Mouse (Mus musculus) hindbrain, embryonic 16.5 days (tissue): ENCODE measurements around the gene Ckap4. TPM values are rescaled to one million over a fixed set of nuclear protein-coding genes. Genes with fewer than 3 reads are reported as not detected.

ENCODE experiments used
- ATAC-seq: fragments of 200-750 bp; cut with Nextera tagmentation; 2 replicates; pipeline ENCODE4 v1.8.0; 2017; ENCODE audit warnings: moderate TSS enrichment, moderate library complexity
- H3K27ac ChIP-seq: fragments of 300-500 bp; sonication (generic); 2 replicates; pipeline ENCODE4 v1.5.1; 2014; ENCODE audit warnings: low read depth, mild to moderate bottlenecking, control low read depth, low read length, moderate library complexity
- H3K27me3 ChIP-seq: fragments of 300-500 bp; sonication (generic); replicated peaks from 2 replicates; pipeline ENCODE4 v1.6.1; 2014; ENCODE audit warnings: low read length; ENCODE audit not compliant: control insufficient read depth, insufficient read depth
- H3K36me3 ChIP-seq: fragments of 300-500 bp; sonication (generic); 2 replicates; pipeline ENCODE4 v1.6.1; 2014; ENCODE audit warnings: mild to moderate bottlenecking, low read length, moderate library complexity, mixed read lengths; ENCODE audit not compliant: control insufficient read depth, insufficient read depth
- H3K4me1 ChIP-seq: fragments of 300-500 bp; sonication (generic); 2 replicates; pipeline ENCODE4 v1.6.1; 2014; ENCODE audit warnings: low read depth, low read length; ENCODE audit not compliant: control insufficient read depth, insufficient read depth
- H3K4me2 ChIP-seq: fragments of 300-500 bp; sonication (generic); 2 replicates; pipeline ENCODE4 v1.6.1; 2014; ENCODE audit warnings: mild to moderate bottlenecking, low read length, control low read depth, moderate library complexity
- H3K4me3 ChIP-seq: fragments of 300-500 bp; sonication (generic); 2 replicates; pipeline ENCODE4 v1.5.1; 2014; ENCODE audit warnings: mild to moderate bottlenecking, low read length, control low read depth, moderate library complexity
- H3K9ac ChIP-seq: fragments of 300-500 bp; sonication (generic); 2 replicates; pipeline ENCODE4 v1.6.1; 2014; ENCODE audit warnings: low read depth, mild to moderate bottlenecking, control low read depth, low read length, moderate library complexity
- H3K9me3 ChIP-seq: fragments of 300-500 bp; sonication (generic); 2 replicates; pipeline ENCODE4 v1.6.1; 2014; ENCODE audit warnings: mild to moderate bottlenecking, low read length, moderate library complexity; ENCODE audit not compliant: control insufficient read depth
- WGBS: fragments of 180-500 bp; shearing (Covaris S2); extraction: QIAGEN DNeasy Blood & Tissue Kit; methylation state at CpG from one replicate; pipeline ENCODE4 v1.1.7; 2014; 5-methylcytosine and 5-hydroxymethylcytosine counted together
- polyA plus RNA-seq: library from polyadenylated mRNA; unstranded; fragments of >200 nt; fragmentation: Nextera tagmentation; extraction: Ambion mirVana; gene quantifications from 2 replicates; pipeline ENCODE4 v1.2.1, GENCODE M21; 2015

Gene Ckap4
- polyA plus RNA-seq, 1 experiment from 2014 or later, result 24.2 TPM

DNA sequence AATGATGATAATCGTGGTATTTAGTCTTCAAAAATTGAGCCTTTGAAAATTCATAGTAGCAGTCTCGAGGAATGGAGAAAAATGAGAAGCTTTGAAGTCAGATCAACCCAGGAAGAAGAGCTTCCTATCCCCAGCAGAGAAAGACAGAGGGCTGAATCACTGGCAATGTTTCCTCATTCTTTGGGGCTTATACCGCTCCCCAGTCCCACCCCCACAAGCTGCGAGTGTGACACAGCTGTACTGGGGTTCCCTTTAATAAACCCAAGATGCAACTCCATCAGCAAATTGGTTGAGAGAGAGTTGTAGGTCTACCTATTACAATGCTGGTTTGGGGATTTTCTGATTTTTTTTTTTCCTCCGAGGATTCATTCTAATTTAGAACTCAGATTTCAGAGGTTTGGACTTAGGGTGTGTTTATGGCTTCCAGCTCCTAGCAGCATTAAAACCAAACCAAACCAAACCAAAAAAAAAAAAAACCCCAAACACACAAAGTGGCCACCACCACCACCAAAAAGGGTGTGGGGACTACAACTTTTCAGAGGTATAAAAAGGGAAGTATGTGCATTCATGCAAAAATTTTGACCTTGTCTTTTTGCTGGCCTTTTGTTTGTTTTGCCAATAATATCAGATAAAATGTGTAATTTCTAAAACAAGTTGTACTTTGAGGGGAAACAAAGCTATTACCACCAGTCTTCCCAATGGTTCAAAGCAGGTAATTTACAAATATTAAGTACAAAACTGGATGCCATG, 40.0 kb upstream of the Ckap4 start:
- H3K4me1 ChIP-seq, result peaks cover 8% of the 10 kb centered on the region
- no peak for ATAC-seq

DNA sequence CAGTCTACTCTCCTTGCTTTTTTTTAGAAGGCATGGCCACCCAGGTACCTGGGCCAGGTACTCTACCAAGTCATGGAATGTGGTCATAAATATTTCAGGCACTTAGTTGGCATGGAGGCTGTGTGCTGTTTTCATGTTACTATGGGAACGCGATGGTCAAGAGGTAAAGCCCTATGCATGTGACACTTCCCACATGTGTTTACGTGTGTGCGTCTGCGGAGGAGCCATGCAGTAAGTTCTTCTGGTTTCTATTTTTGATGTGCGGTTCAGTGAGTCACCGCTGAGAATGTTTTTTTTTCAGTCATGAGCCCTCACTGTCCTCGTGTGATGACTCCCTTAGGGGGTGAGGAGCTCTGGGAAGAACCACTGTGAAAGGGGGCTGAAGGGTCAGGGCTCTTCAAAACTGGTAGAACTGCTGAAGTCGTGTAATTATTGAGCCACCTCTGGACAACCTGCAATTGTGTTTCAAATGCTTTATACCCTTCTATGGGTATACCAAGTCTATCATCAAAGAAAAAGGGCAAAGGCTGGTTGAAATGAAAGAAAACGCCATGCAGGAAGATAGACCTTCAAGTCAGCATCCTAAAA, 37.3 kb upstream of the Ckap4 start:
- no peaks in the 10 kb centered on the region for H3K27me3 ChIP-seq
- H3K27ac ChIP-seq, result no peak overlapping the region
- H3K4me3 ChIP-seq, result no peak overlapping the region
- no peak overlapping the region for H3K4me2 ChIP-seq
- no peaks in the 10 kb centered on the region for H3K4me1 ChIP-seq
- ATAC-seq, result no peak
- H3K9ac ChIP-seq, result no peak overlapping the region
- no peaks in the 10 kb centered on the region for H3K36me3 ChIP-seq
- 90% methylated on average over 10 of the region's 10 CpGs for WGBS
- no peaks in the 10 kb centered on the region for H3K9me3 ChIP-seq

More for the DNA sequence above, 40.0 kb upstream of the Ckap4 start:
- Histone ChIP-seq H3K9me3 (no peaks in the 10 kb centered on the region), H3K9ac (no peak overlapping the region), H3K4me3 (no peak overlapping the region), H3K36me3 (no peaks in the 10 kb centered on the region), H3K4me2 (no peak overlapping the region), H3K27me3 (no peaks in the 10 kb centered on the region), H3K27ac (no peak overlapping the region)
- WGBS, result 76% methylated on average over 5 of the region's 5 CpGs

DNA sequence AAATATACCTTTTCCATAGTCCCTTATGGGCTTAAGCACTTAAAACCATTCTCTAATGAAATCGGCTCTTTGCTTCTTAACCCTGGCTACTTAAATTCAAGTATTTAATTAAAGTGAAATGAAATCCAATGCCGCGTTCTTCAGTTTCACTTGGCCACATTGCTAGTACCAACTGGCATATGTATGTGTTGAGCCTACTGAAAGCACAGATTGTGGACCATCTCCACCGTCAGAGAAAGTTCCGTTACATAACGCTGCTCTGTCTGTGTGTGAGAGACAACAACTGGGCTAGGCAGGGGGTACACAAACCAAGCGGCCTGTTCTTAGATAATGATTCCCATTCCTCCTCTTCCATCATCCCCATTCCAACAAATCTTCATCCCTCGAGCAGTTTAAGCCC, 30.6 kb upstream of the Ckap4 start:
- H3K4me3 ChIP-seq, result no peak overlapping the region
- H3K36me3 ChIP-seq, result no peaks in the 10 kb centered on the region
- no peaks in the 10 kb centered on the region for H3K27me3 ChIP-seq
- H3K4me1 ChIP-seq, result no peaks in the 10 kb centered on the region
- H3K9me3 ChIP-seq, result no peaks in the 10 kb centered on the region
- no peak for ATAC-seq
- WGBS, result 83% methylated on average over 8 of the region's 8 CpGs
- H3K4me2 ChIP-seq, result no peak overlapping the region
- H3K27ac ChIP-seq, result no peak overlapping the region
- H3K9ac ChIP-seq, result no peak overlapping the region

DNA sequence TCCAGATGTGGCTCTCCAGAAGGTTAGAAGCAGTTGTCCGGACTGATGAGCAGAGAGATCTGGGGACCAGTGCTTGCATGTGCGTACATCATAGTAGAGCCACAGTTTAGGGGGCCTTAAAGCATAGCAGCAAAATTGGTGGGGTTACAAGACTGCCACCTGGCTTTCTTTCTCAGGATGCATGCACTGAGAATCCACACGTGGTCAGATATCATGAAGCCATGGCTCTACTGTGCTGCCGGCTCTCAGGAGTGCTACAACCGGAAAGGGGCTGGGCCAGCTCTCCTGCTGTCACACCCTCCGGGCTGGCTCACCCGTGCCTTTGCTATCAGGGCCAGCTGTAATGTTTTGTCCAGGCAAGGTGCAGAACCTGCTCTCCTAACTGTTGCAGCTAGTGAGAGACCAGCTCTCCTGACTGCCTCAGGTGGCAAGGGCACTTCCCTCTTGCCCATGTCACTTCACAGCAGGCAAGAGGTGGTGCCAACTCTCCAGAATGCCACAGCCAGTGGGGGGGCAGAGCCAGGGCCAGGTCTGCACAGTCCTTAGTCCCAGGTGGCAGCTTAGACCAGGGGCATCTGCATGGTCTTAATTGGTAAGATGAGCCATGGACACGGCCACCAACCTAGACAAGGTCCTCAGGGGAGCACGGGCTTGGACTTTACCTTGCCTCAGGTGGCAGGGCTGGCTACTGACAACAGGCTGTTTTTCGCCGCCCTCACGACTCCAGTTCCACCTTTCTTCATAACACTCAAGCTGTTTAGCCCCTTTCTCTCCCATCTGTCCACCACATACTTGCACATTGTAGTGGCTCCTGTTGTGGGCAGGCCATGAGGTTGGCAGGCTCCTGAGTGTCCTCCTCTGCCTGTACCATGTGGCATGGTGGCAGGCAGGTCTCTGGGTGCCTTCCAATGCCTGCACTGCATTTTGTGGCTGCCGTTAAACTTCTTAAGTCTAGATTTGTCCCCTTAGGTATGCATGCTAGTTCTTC, 29.0 kb upstream of the Ckap4 start:
- no peak for ATAC-seq
- 70% methylated on average over 13 of the region's 13 CpGs for WGBS
- H3K27ac ChIP-seq, result no peak overlapping the region
- no peak overlapping the region for H3K4me2 ChIP-seq
- no peaks in the 10 kb centered on the region; the same call in none of the 2 replicates for H3K9me3 ChIP-seq
- no peak overlapping the region for H3K9ac ChIP-seq
- no peaks in the 10 kb centered on the region for H3K4me1 ChIP-seq
- H3K36me3 ChIP-seq, result no peaks in the 10 kb centered on the region
- H3K4me3 ChIP-seq, result no peak overlapping the region
- H3K27me3 ChIP-seq, result no peaks in the 10 kb centered on the region

DNA sequence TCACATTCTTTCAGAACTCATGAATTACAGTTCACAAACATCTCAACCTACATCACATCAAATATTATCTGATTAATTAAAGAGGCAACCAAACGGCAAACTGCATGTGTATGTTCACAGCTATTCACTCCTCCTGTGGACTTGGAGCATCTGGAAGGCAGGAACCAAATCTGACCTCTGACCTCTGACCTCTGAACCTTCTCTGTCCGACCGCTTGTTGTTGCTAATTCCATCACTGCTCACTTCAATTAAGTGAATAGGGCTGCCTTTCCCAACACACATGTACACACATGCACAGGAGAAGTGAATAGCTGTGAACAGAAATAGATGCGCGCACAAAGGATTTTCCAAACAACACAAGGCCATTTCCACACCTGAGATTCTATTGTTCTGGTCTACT, 28.3 kb upstream of the Ckap4 start:
- H3K36me3 ChIP-seq, result no peaks in the 10 kb centered on the region
- no peak overlapping the region for H3K4me2 ChIP-seq
- no peaks in the 10 kb centered on the region; the same call in none of the 2 replicates for H3K9me3 ChIP-seq
- ATAC-seq, result no peak
- H3K4me1 ChIP-seq, result no peaks in the 10 kb centered on the region
- no peaks in the 10 kb centered on the region for H3K27me3 ChIP-seq
- WGBS, result 70% methylated on average over 5 of the region's 5 CpGs
- H3K4me3 ChIP-seq, result no peak overlapping the region
- no peak overlapping the region for H3K9ac ChIP-seq
- no peak overlapping the region for H3K27ac ChIP-seq

DNA sequence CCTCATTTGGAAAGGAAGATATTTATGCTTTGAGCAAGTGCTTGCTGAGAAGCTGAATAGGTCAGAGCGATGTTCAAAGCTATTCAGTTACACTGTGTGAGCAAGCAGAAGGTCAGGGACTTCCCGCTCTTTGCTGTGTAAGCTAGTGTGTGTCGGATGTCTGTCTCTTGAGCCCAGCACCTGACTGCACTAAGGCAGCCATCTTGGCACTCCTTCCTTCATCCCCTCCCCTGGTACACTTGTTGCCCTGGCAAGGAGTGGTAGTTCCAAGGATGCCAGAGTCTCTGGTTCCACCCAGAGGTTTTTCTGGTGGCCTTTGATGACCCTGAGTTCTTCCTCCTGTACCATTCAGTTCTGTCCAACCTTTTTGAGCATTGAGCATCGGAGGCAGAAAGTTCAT, 26.1 kb upstream of the Ckap4 start:
- Histone ChIP-seq H3K27ac (no peak overlapping the region), H3K9me3 (no peaks in the 10 kb centered on the region; the same call in none of the 2 replicates), H3K4me1 (no peaks in the 10 kb centered on the region), H3K4me2 (no peak overlapping the region), H3K9ac (no peak overlapping the region), H3K36me3 (no peaks in the 10 kb centered on the region), H3K27me3 (no peaks in the 10 kb centered on the region), H3K4me3 (no peak overlapping the region)
- no peak for ATAC-seq
- WGBS, result 93% methylated on average over 4 of the region's 4 CpGs

DNA sequence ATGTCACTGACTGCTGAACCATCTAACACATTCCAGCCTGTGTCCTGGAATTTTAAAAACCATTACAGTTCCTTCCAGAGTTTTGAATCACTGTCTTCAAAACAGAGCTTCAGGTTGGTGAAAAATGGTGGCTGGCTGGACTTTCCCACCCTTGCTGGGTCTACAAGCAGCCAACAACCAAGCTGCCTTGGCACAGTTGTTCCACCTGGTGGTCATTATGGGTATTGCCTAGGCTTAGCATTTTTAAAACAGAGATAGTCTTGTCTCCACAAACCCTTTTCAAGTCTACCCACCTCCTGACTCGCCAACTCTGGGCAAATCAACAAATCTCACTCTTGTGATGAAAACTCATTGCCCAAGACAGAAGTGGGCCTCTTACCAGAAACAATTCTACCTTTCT, 24.6 kb upstream of the Ckap4 start:
- no peak for ATAC-seq
- H3K4me2 ChIP-seq, result no peak overlapping the region
- no peaks in the 10 kb centered on the region; the same call in none of the 2 replicates for H3K9me3 ChIP-seq
- H3K9ac ChIP-seq, result no peak overlapping the region
- no peak overlapping the region for H3K4me3 ChIP-seq
- 95% methylated on average over 1 of the region's 1 CpGs for WGBS
- no peaks in the 10 kb centered on the region for H3K36me3 ChIP-seq
- no peaks in the 10 kb centered on the region for H3K27me3 ChIP-seq
- no peak overlapping the region for H3K27ac ChIP-seq
- no peaks in the 10 kb centered on the region for H3K4me1 ChIP-seq

DNA sequence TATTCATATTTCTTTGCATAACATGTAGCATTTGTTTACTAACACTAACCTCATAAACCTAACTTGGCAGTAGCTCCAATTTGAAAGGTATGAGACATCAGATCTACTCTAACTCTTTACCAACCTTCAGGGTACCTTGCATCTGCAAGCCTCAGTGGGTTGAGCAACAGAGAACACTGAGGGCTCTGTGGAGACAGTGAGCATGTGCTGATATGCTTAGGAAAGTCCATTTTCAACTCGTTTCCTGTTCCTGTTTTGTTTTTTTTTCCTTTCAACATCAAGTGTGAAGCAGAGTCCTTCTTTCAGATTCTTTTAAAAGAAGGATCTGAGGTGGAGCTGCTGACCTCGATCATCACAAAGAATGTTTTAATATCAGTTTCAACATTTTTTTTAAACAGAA, 22.3 kb upstream of the Ckap4 start:
- ATAC-seq, result no peak
- 78% methylated on average over 2 of the region's 2 CpGs for WGBS
- Histone ChIP-seq H3K27ac (no peak overlapping the region), H3K4me3 (no peak overlapping the region), H3K9ac (no peak overlapping the region), H3K9me3 (no peaks in the 10 kb centered on the region; the same call in none of the 2 replicates), H3K36me3 (no peaks in the 10 kb centered on the region), H3K4me2 (no peak overlapping the region), H3K4me1 (no peaks in the 10 kb centered on the region), H3K27me3 (no peaks in the 10 kb centered on the region)
